Mouse (Mus musculus) liver, embryonic 14.5 days (tissue): ENCODE data around the gene Lamp5. TPM values are rescaled to one million over a fixed set of nuclear protein-coding genes. Genes with fewer than 3 reads are reported as not detected.

Source experiments
- ATAC-seq: fragments of 200-750 bp; cut with Nextera tagmentation; 2 replicates; pipeline ENCODE4 v1.8.0; 2017; ENCODE audit warnings: moderate number of reproducible peaks, mild to moderate bottlenecking, moderate library complexity; ENCODE audit not compliant: insufficient read depth
- DNase-seq, 3 experiments: peaks; one replicate each; pipeline ENCODE4 v3.0.0-alpha.2; 2012 to 2013; ENCODE audit warnings: low read depth in 3 of 3, low spot score in 3 of 3
- H3K27ac ChIP-seq: fragments of 300-500 bp; sonication (generic); 2 replicates; pipeline ENCODE4 v1.5.1; 2014; ENCODE audit warnings: moderate library complexity, mild to moderate bottlenecking, control low read depth, inconsistent platforms
- H3K27me3 ChIP-seq: fragments of 300-500 bp; sonication (generic); 2 replicates; pipeline ENCODE4 v1.6.1; 2014; ENCODE audit warnings: mild to moderate bottlenecking, low read length, moderate library complexity; ENCODE audit not compliant: control insufficient read depth, insufficient read depth
- H3K36me3 ChIP-seq: fragments of 300-500 bp; sonication (generic); replicated peaks from 2 replicates; pipeline ENCODE4 v1.6.1; 2014; ENCODE audit warnings: low read depth; ENCODE audit not compliant: control insufficient read depth, insufficient read depth
- H3K4me1 ChIP-seq, 2 experiments: fragments of 200-500 bp in 1 of 2; fragments of 300-500 bp in 1 of 2; sonication (generic) in 1 of 2; replicated peaks; 2 replicates each; pipeline ENCODE4 v1.6.1; 2012 to 2014; ENCODE audit warnings: antibody characterized with exemption in 1 of 2, inconsistent platforms in 1 of 2, low read length in 1 of 2; ENCODE audit not compliant: control insufficient read depth in 2 of 2, insufficient read depth in 2 of 2
- H3K4me2 ChIP-seq: fragments of 300-500 bp; sonication (generic); 2 replicates; pipeline ENCODE4 v1.6.1; 2014; ENCODE audit warnings: low read depth, mild to moderate bottlenecking, control low read depth, moderate library complexity
- H3K4me3 ChIP-seq, 2 experiments: fragments of 200-500 bp in 1 of 2; fragments of 300-500 bp in 1 of 2; sonication (generic) in 1 of 2; 2 replicates each; pipeline ENCODE4 v1.5.1; 2012 to 2014; ENCODE audit warnings: low read depth in 2 of 2, low read length in 2 of 2, mild to moderate bottlenecking in 2 of 2, control low read depth in 1 of 2, inconsistent platforms in 1 of 2, moderate library complexity in 1 of 2; ENCODE audit not compliant: insufficient read depth in 1 of 2
- H3K9ac ChIP-seq: fragments of 300-500 bp; sonication (generic); replicated peaks from 2 replicates; pipeline ENCODE4 v1.6.1; 2014; ENCODE audit warnings: mild to moderate bottlenecking, control low read depth, moderate library complexity
- H3K9me3 ChIP-seq: fragments of 300-500 bp; sonication (generic); 2 replicates; pipeline ENCODE4 v1.6.1; 2016; ENCODE audit warnings: low read length, mixed read lengths; ENCODE audit not compliant: control insufficient read depth
- CTCF ChIP-seq: IDR thresholded peaks from 2 replicates; pipeline ENCODE4 v1.5.1; 2016; ENCODE audit warnings: antibody characterized with exemption, low read depth, control low read depth
- EP300 ChIP-seq: IDR thresholded peaks from 2 replicates; pipeline ENCODE4 v1.6.1; 2016; ENCODE audit warnings: antibody characterized with exemption, low read depth
- WGBS: fragments of 180-500 bp; shearing (Covaris S2); extraction: QIAGEN DNeasy Blood & Tissue Kit; methylation state at CpG from one replicate; pipeline ENCODE4 v1.1.7; 2014; ENCODE audit not compliant: insufficient replicate concordance; 5-methylcytosine and 5-hydroxymethylcytosine counted together
- polyA plus RNA-seq, 2 experiments: library from polyadenylated mRNA; depleted of rRNA in 1 of 2; stranded (reverse) in 1 of 2; unstranded in 1 of 2; fragments of >200 nt; fragmentation: Nextera tagmentation in 1 of 2; extraction: Ambion mirVana in 1 of 2; gene quantifications; 2 replicates each; pipeline versions ENCODE4 v1.2.1 to v1.2.3; 2012 to 2014

Lamp5 gene
- polyA plus RNA-seq, 2 experiments, result 0.02 TPM; not detected in 1

DNA sequence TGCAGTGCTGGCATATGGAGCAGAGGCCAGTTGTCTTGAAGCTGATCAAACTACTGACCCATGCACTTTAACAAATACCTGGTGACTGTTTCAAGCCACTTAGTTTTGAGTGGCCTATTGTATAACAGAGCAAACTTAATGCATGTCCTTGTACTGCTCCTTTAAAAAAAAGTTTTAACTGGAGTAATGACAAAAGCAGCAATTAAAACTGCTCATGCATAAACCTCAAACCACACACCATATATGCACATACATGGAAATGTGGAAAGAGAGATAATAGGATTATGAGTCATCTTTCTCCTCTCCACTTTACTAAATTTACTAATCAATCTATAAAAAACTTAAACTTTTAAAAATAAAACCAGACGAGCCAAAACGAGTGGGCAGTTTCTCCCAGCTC, 43.9 kb downstream of the Lamp5 start:
- H3K4me2 ChIP-seq, result no peak overlapping the region
- no peaks in the 10 kb centered on the region for H3K36me3 ChIP-seq
- 19% methylated on average over 2 of the region's 2 CpGs for WGBS
- H3K4me1 ChIP-seq, result no peaks in the 10 kb centered on the region
- TF ChIP-seq EP300, result no peak
- H3K27ac ChIP-seq, result no peak overlapping the region
- DNase-seq (no peak), ATAC-seq (no peak)
- H3K27me3 ChIP-seq, result no peaks in the 10 kb centered on the region
- no peak overlapping the region for H3K9ac ChIP-seq
- no peak overlapping the region for H3K4me3 ChIP-seq
- H3K9me3 ChIP-seq, result no peaks in the 10 kb centered on the region

DNA sequence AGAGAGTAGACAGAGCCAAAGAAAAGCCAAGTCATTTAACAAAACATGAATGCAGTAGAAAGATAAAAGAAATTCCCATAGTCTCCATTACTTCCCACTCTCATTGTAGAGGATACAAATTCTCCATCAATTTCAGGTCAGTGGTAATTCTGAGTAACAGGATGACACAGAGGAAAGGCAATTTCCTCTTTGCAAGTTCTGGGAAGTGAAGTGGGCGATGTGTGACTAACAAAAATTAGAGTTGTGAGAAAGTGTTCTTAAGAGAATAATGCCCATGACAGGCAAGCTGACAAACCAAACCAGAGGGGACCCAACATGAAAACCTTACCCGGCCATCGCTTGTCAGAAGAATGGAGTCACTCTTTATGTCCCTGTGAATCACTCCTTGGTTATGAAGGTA, 45.1 kb downstream of the Lamp5 start:
- no peaks in the 10 kb centered on the region for H3K9me3 ChIP-seq
- no peaks in the 10 kb centered on the region for H3K36me3 ChIP-seq
- no peak for DNase-seq
- H3K27me3 ChIP-seq, result no peaks in the 10 kb centered on the region
- H3K4me1 ChIP-seq, result no peaks in the 10 kb centered on the region
- TF ChIP-seq CTCF, result no peak
- no peak for TF ChIP-seq EP300
- no peak for ATAC-seq
- no peak overlapping the region for H3K4me3 ChIP-seq
- H3K27ac ChIP-seq, result no peak overlapping the region
- no peak overlapping the region for H3K9ac ChIP-seq
- WGBS, result 48% methylated on average over 3 of the region's 3 CpGs
- no peak overlapping the region for H3K4me2 ChIP-seq

DNA sequence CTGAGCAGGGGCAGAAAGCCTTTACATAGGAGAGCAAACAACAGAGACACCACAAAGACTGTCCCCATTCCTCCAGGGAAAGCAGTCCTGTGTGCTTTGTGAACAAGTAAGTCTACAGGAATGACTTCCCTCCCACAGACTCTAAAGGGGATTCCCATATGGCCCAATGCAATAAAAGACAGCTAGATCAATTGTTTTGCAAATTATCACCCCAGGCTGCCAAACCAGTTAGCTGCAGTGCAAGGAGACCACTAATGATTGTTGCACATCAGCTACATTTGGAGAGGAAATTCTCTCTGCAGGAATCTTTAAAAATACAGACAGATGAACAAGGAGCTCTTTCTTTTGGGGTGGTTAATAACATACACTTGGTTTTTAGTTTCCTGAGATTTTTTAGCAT, 55.6 kb downstream of the Lamp5 start:
- no peak for ATAC-seq
- Histone ChIP-seq H3K4me1 (no peaks in the 10 kb centered on the region), H3K9ac (no peak overlapping the region), H3K27ac (no peak overlapping the region), H3K9me3 (no peaks in the 10 kb centered on the region), H3K27me3 (no peaks in the 10 kb centered on the region), H3K4me3 (no peak overlapping the region), H3K36me3 (no peaks in the 10 kb centered on the region), H3K4me2 (no peak overlapping the region)
- no peak for TF ChIP-seq EP300
- no peak for TF ChIP-seq CTCF
- no peak for DNase-seq

DNA sequence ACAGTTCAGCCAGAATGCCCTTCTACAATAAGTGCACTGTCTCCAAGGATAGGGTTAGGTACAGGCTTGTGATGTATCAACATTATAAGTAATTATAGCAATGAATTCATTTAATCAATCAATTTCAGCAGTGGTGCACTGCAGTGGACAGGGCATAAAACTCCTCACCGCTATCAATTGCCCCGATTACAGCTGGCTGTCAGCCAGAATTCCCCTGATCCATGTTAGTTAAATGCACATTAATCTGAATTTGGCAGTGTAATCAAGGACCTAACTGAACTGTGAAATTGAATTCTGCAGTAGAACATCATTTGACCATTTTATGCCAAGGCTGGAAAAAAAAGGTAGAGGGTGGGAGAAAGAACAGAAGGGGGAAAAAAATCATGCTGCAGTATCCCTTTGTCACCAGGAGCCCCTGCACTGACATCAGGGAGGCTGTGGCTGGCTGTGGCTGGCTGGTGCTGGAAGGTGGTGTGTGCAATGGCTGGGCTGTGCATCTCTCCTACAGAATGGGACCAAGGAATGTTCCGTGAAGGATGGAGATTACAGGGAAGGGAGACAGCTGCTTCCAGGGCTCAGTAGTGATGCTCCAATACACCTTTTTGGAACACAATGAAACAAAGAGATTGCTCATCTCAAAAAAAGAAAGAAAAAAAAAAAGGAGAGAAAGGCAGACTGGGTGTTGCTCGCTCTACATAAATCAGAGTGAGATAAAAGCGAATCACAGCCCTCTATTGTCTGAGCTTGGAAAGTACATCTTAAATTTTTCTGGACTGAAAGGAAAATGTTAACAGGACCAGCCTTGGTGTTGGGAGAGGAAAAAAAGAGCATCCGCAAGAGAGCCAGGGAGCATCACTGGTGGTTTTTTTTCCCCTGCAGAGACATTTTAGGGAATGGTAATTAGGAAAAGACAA, 56.3 kb downstream of the Lamp5 start:
- Histone ChIP-seq H3K9me3 (no peaks in the 10 kb centered on the region), H3K4me1 (no peaks in the 10 kb centered on the region), H3K4me3 (no peak overlapping the region), H3K27ac (no peak overlapping the region), H3K4me2 (no peak overlapping the region), H3K9ac (no peak overlapping the region), H3K27me3 (no peaks in the 10 kb centered on the region), H3K36me3 (no peaks in the 10 kb centered on the region)
- no peak for ATAC-seq
- no peak for TF ChIP-seq CTCF
- TF ChIP-seq EP300, result no peak
- no peak for DNase-seq
- 43% methylated on average over 6 of the region's 6 CpGs for WGBS

DNA sequence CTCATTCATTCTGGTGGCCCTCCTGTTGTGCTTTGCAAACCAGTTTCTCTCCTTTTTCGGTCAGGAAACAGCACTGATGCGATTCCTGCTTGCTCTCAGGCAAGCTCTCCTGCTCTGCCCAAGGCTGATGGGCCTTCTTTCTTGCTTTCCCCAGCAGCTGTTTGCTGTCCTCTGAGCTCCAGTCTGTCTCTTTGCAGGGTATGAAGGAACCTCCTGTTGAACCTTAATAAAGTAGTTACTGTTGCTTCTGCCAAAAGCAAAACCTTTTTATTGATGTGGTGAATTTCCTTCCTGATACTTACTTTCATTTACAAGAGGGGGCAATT, 57.0 kb downstream of the Lamp5 start:
- Histone ChIP-seq H3K4me1 (no peaks in the 10 kb centered on the region), H3K4me2 (no peak overlapping the region), H3K27me3 (no peaks in the 10 kb centered on the region), H3K36me3 (no peaks in the 10 kb centered on the region), H3K9me3 (no peaks in the 10 kb centered on the region), H3K9ac (no peak overlapping the region), H3K27ac (no peak overlapping the region), H3K4me3 (no peak overlapping the region)
- TF ChIP-seq CTCF, result no peak
- TF ChIP-seq EP300, result no peak
- WGBS, result 10% methylated on average over 2 of the region's 2 CpGs
- no peak for ATAC-seq
- no peak for DNase-seq
